Mouse (Mus musculus) R1 (cell line): ENCODE measurements around the gene Nav2.

Experiments
- DNase-seq: peaks from one replicate; pipeline ENCODE4 v3.0.0-alpha.2; 2018; ENCODE audit warnings: low read depth, low spot score

The Nav2 gene

GRCm38 (mm10) chr7:48888751-48889150 is 19.8 kb upstream of the Nav2 start:
- DNase-seq = no peak

- no peak for DNase-seq
Measured at GRCm38 (mm10) chr7:48891029-48891428, 17.5 kb upstream of the Nav2 start.

- no peak for DNase-seq
Measured at GRCm38 (mm10) chr7:48893093-48893492, 15.4 kb upstream of the Nav2 start.

GRCm38 (mm10) chr7:48894152-48894551 is 14.4 kb upstream of the Nav2 start:
- DNase-seq = peak; percentile 49

GRCm38 (mm10) chr7:48894763-48895162 is 13.8 kb upstream of the Nav2 start:
- no peak for DNase-seq

GRCm38 (mm10) chr7:48895475-48895874 is 13.0 kb upstream of the Nav2 start:
- DNase-seq = no peak

- no peak for DNase-seq
Measured at GRCm38 (mm10) chr7:48896051-48896450, 12.5 kb upstream of the Nav2 start.

GRCm38 (mm10) chr7:48897539-48898163 is 10.9 kb upstream of the Nav2 start:
- peak; percentile 64 for DNase-seq

GRCm38 (mm10) chr7:48898416-48898815 is 10.1 kb upstream of the Nav2 start:
- no peak for DNase-seq

GRCm38 (mm10) chr7:48900408-48901167 is 7.9 kb upstream of the Nav2 start:
- no peak for DNase-seq

- DNase-seq = no peak
Measured at GRCm38 (mm10) chr7:48902454-48902853, 6.1 kb upstream of the Nav2 start.

- DNase-seq = no peak
Measured at GRCm38 (mm10) chr7:48909342-48909671, 791 bp downstream of the Nav2 start.

GRCm38 (mm10) chr7:48910282-48910681 is 1.8 kb downstream of the Nav2 start:
- no peak for DNase-seq

GRCm38 (mm10) chr7:48911146-48911545 is 2.6 kb downstream of the Nav2 start:
- no peak for DNase-seq

GRCm38 (mm10) chr7:48914630-48915506 is 6.4 kb downstream of the Nav2 start:
- DNase-seq = no peak

- DNase-seq = peak; percentile 97
Measured at GRCm38 (mm10) chr7:48917463-48917862, 8.9 kb downstream of the Nav2 start.

GRCm38 (mm10) chr7:48917988-48918387 is 9.5 kb downstream of the Nav2 start:
- DNase-seq = peak; percentile 97

GRCm38 (mm10) chr7:48918389-48918788 is 9.9 kb downstream of the Nav2 start:
- DNase-seq = no peak

- peak; percentile 51 for DNase-seq
Measured at GRCm38 (mm10) chr7:48923620-48924019, 15.1 kb downstream of the Nav2 start.

- DNase-seq = no peak
Measured at GRCm38 (mm10) chr7:48925214-48925613, 16.7 kb downstream of the Nav2 start.

- peak; percentile 62 for DNase-seq
Measured at GRCm38 (mm10) chr7:48928364-48928763, 19.8 kb downstream of the Nav2 start.

- no peak for DNase-seq
Measured at GRCm38 (mm10) chr7:48930399-48930798, 21.9 kb downstream of the Nav2 start.
